Mouse (Mus musculus) CD4-positive helper T cell, adult 2 months (primary cell): ENCODE data around the gene Gm28035.

Source experiments
- DNase-seq: peaks from one replicate; pipeline ENCODE4 v3.0.0-alpha.2; 2012; ENCODE audit warnings: low read depth, missing footprints, low spot score

Gene Gm28035

GRCm38 (mm10) chr2:30299525-30299924, 59.2 kb downstream of the Gm28035 start:
- DNase-seq: no peak

- DNase-seq: no peak
These were observed 59.6 kb downstream of the Gm28035 start for GRCm38 (mm10) chr2:30299966-30300365.

DNA sequence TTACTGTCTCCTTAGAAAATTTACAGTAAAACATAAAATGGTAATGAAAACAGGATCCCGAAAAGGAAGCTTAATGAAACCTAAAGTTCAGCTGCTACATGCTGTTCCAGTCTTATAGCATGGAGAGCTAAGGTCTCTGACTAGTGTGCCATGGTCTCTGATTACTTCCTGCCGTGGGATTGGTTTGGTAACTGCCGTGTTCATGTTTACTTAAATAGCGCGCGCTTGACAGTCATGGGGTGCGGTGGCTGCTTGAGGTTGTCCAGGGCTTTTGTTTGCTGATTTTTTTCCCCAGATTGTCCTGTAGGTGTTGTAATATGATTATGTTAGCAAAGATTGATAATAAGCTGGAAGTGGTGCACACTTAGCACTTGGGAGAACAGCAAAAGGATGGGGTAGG, 65.7 kb downstream of the Gm28035 start:
- no peak for DNase-seq

DNA sequence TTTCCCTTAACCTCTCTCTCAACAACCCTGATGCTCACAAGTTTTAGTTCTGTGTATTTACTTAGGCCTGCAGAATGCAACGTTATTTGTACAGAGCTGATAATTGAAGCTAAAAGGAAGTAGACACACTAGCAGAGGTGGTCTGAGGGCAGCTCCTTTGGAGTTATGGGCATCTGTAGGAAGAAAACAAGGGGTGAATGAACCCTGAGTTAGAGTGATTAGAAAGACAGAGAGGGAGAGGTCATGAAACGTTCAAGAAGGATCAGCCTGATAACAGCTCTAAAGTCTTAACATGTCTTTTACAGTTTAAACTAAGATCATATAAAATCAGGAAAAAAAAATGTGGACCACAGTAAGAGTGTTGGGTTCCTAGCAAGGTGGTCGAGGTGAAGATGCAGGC, 69.0 kb downstream of the Gm28035 start:
- no peak for DNase-seq

GRCm38 (mm10) chr2:30311481-30311880, 71.1 kb downstream of the Gm28035 start:
- DNase-seq: no peak

DNA sequence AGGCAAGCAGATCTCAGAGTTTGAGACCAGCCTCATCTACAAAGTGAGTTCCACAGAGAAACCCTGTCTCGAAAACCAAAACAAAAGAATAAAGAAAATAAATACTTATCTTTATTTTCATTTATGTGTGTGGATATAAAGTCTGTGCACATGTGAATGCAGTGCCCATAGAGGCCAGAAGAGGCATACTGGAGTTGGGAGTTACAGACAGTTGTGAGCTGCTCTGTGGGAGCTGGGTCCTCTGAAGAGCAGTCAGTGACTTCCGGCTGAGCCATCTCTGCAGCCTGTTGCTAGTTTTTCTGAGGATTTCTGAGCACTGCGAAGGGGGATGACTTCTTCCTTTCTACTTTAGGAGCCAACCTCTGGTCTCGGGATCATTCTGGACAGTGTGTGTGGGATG, 75.8 kb downstream of the Gm28035 start:
- DNase-seq: no peak

DNA sequence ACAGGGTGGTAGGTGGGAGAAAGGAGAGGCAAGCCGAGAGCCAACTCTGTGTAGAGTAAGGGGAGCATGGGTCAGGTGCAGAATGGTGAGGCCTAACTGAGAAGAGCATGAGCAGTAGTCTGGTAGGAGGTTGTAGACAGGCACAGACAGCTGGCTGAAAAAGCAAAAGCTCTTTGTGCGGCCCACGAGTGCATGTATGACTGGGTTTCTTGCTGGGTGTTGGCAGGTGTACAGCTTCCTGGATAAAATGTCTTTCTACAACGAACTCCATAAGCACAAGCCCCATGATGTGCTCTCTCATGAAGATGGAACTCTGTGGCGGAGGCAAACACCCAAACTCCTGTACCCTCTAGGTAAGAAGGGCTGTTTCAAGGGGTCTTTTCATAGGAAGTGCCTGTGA, 76.6 kb downstream of the Gm28035 start:
- DNase-seq: no peak

DNA sequence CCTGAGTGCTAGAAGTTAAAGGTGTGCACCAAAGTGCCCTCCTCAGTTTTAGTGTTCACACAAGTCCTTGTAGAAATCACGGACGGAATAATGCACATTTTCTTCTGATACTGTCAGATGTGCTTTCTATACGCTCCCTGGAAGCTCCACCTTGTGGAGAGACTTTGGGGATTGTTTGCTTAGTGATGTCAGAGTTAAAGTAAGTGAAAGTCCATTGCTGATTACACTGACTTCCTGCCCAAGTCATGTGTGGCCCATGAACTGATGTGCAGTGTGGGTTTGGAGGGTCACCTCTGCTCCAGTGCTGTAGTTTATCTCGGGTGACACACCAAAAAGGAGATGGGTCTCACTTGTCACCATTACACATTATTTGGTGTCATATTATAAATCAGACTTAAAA, 78.9 kb downstream of the Gm28035 start:
- no peak for DNase-seq

DNA sequence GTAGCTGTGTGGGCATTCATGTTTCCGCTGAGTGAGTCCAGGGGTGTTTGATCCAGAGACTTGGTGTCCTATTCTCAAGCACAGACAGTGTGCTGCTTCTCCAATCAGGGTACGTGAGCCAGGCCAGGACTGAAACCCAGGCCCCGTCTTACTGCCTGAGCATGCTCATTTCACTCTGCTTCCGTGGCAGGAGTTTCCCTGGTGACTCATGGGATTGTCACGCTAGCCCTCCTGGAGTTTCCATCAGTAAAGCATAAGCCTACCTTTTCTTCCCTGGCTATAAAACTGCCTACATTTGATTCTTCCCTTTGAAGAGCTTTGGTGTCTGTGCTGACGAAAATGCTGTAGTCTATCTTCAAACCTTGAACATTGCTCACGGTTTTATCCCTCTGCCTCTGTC, 82.7 kb downstream of the Gm28035 start:
- no peak for DNase-seq

DNA sequence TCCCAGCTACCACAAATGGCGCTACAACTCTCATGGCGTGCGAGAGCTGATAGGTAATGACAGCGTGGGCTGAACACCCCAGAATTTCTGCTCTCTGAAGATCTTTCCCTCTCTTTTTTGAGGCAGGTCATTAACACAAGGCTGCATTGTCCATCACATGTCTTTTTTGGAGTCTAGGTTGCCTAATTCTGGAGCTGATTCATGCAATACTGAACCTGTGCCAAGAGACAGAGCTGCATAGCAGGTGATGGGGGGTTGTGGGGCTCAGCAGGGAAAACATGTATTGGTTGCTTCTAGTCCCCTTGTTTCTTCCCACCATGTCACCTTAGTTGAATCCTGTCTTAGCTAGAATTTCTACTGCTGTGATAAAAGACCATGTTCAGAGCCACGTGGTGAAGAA, 84.9 kb downstream of the Gm28035 start:
- DNase-seq: no peak

DNA sequence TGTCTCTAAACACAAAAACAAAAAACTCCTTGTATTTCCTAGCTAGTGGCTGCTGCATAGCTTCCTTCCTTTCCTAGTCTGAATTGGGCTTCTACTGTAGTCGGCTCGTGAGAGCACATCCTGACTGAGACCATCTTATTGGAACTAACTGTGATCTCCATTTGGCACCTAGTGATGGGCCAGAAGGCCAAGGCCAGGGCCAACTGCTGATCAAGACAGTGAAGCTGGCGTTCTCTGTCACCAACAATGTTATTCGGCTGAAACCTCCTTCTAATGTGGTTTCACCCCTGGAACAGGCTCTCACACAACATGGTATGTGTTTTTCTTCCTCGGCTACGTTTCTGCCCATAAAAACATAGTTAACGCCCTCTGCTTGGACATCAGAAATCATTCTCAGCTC, 86.9 kb downstream of the Gm28035 start:
- DNase-seq: no peak

GRCm38 (mm10) chr2:30328791-30329190, 88.4 kb downstream of the Gm28035 start:
- DNase-seq: no peak
